Mouse (Mus musculus) stomach, postnatal 0 days (tissue): ENCODE measurements around the gene Ttc7.

Source experiments
- CTCF ChIP-seq: IDR thresholded peaks from 2 replicates; pipeline ENCODE4 v1.5.1; 2016; ENCODE audit warnings: antibody characterized with exemption, low read depth, mild to moderate bottlenecking, moderate library complexity
- EP300 ChIP-seq: optimal IDR thresholded peaks from 2 replicates; pipeline ENCODE3; 2016; ENCODE audit warnings: antibody characterized with exemption

DNA sequence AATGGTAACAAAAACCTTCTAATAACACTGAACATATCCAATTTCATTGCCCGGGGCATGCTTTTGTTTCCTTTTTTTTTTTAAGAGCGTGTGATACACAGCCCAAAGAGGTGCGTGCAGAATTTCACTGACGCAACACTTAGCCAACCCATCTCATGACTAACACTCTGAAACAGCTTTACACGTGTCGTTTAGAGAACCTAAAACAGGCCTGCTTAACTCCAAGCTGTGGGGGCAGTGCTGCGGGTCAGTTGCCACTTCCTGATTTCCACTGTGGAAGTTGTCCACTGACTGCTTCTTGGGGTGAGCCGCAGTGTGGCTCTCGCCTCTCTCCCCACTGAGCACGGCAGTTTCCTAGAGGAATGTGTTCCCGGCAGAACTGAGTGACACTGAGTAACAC lies 122.9 kb downstream of the Ttc7 start:
- no peak for TF ChIP-seq EP300
- no peak for TF ChIP-seq CTCF
